Mouse (Mus musculus): ENCODE data around the gene Gm11020. TPM values are rescaled to one million over a fixed set of nuclear protein-coding genes. Genes with fewer than 3 reads are reported as not detected.
"Not testable (repeated sequence)": the region's sequence is repeated elsewhere in the genome, so short reads cannot be mapped to it uniquely, and the experiment has no call there.

Gm11020 gene
- not detected in 2 replicates for polyA plus RNA-seq (2015; fragmentation: Nextera tagmentation; extraction: Ambion mirVana)

- H3K36me3 ChIP-seq; H3K4me3 ChIP-seq (replicated peaks); H3K4me2 ChIP-seq; ATAC-seq (replicated peaks; ENCODE audit: low FRiP score); H3K9me3 ChIP-seq (replicated peaks); H3K27ac ChIP-seq; H3K27me3 ChIP-seq; H3K4me1 ChIP-seq; H3K9ac ChIP-seq: not testable (repeated sequence)
- WGBS = 86% methylated on average over 11 of the region's 11 CpGs
Observed at GRCm38 (mm10) chr8:104321267-104321666, at the start of gene Gm11020. Gene Gm11020 (plus strand): TSS chr8:104321567.

- not testable (repeated sequence) for H3K27me3 ChIP-seq; H3K36me3 ChIP-seq; H3K9me3 ChIP-seq (replicated peaks); H3K9ac ChIP-seq; H3K4me1 ChIP-seq; ATAC-seq (replicated peaks; ENCODE audit: low FRiP score); H3K27ac ChIP-seq; H3K4me2 ChIP-seq; H3K4me3 ChIP-seq (replicated peaks)
- 85% methylated on average over 12 of the region's 12 CpGs for WGBS
Observed at GRCm38 (mm10) chr8:104293081-104293480, 28.3 kb upstream of the Gm11020 start, which contains the start of gene Cmtm2a. Gene Cmtm2a (minus strand): TSS chr8:104293181.

- Histone ChIP-seq H3K4me3 (replicated peaks) (no peak overlapping the region), H3K9me3 (replicated peaks) (no peaks in the 10 kb centered on the region), H3K4me2 (no peak overlapping the region), H3K4me1 (no peaks in the 10 kb centered on the region), H3K36me3 (no peaks in the 10 kb centered on the region), H3K27me3 (no peaks in the 10 kb centered on the region), H3K9ac (no peak overlapping the region), H3K27ac (no peak overlapping the region)
- ATAC-seq (replicated peaks; ENCODE audit: low FRiP score) = no peak
- WGBS = 88% methylated on average over 1 of the region's 1 CpGs
Observed at GRCm38 (mm10) chr8:104294396-104294795, 27.0 kb upstream of the Gm11020 start.

GRCm38 (mm10) chr8:104301577-104301976 lies 19.8 kb upstream of the Gm11020 start:
- not testable (repeated sequence) for H3K4me3 ChIP-seq (replicated peaks); ATAC-seq (replicated peaks; ENCODE audit: low FRiP score); H3K4me1 ChIP-seq; H3K27ac ChIP-seq; H3K36me3 ChIP-seq; H3K9ac ChIP-seq; H3K4me2 ChIP-seq; H3K9me3 ChIP-seq (replicated peaks); H3K27me3 ChIP-seq
- 14% methylated on average over 3 of the region's 3 CpGs for WGBS

- not testable (repeated sequence) for H3K27ac ChIP-seq; H3K4me1 ChIP-seq; ATAC-seq (replicated peaks; ENCODE audit: low FRiP score); H3K27me3 ChIP-seq; H3K9ac ChIP-seq; H3K4me3 ChIP-seq (replicated peaks); H3K36me3 ChIP-seq; H3K4me2 ChIP-seq; H3K9me3 ChIP-seq (replicated peaks)
- WGBS = 89% methylated on average over 4 of the region's 4 CpGs
Observed at GRCm38 (mm10) chr8:104302536-104302935, 18.8 kb upstream of the Gm11020 start.

- Histone ChIP-seq H3K36me3 (no peaks in the 10 kb centered on the region), H3K4me1 (peaks cover 4% of the 10 kb centered on the region; the same call in 1 of the 2 replicates), H3K4me3 (replicated peaks) (no peak overlapping the region), H3K9me3 (replicated peaks) (no peaks in the 10 kb centered on the region), H3K27me3 (no peaks in the 10 kb centered on the region), H3K4me2 (no peak overlapping the region), H3K9ac (no peak overlapping the region), H3K27ac (no peak overlapping the region)
- WGBS = 90% methylated on average over 11 of the region's 11 CpGs
- no peak for ATAC-seq (replicated peaks; ENCODE audit: low FRiP score)
Observed at GRCm38 (mm10) chr8:104304962-104305361, 16.4 kb upstream of the Gm11020 start.

- not testable (repeated sequence) for H3K36me3 ChIP-seq; H3K27me3 ChIP-seq; H3K27ac ChIP-seq; H3K9ac ChIP-seq; ATAC-seq (replicated peaks; ENCODE audit: low FRiP score); H3K4me2 ChIP-seq; H3K4me1 ChIP-seq; H3K9me3 ChIP-seq (replicated peaks); H3K4me3 ChIP-seq (replicated peaks)
- WGBS = 52% methylated on average over 6 of the region's 6 CpGs
Observed at GRCm38 (mm10) chr8:104308341-104308740, 13.0 kb upstream of the Gm11020 start.

GRCm38 (mm10) chr8:104309441-104310155 lies 11.8 kb upstream of the Gm11020 start, which contains the start of the genes Gm45711 and Cmtm1:
Gene Gm45711 (minus strand): TSS chr8:104310081.
Gene Cmtm1 (minus strand): TSS chr8:104310145.
- H3K27ac ChIP-seq; H3K9me3 ChIP-seq (replicated peaks); H3K4me1 ChIP-seq; H3K9ac ChIP-seq; H3K4me2 ChIP-seq; ATAC-seq (replicated peaks; ENCODE audit: low FRiP score); H3K27me3 ChIP-seq; H3K4me3 ChIP-seq (replicated peaks); H3K36me3 ChIP-seq: not testable (repeated sequence)
- 87% methylated on average over 36 of the region's 36 CpGs for WGBS

- H3K36me3 ChIP-seq; H3K4me3 ChIP-seq (replicated peaks); H3K4me1 ChIP-seq; H3K27me3 ChIP-seq; H3K9ac ChIP-seq; ATAC-seq (replicated peaks; ENCODE audit: low FRiP score); H3K27ac ChIP-seq; H3K9me3 ChIP-seq (replicated peaks); H3K4me2 ChIP-seq: not testable (repeated sequence)
- WGBS = 88% methylated on average over 3 of the region's 3 CpGs
Observed at GRCm38 (mm10) chr8:104312023-104312422, 9.3 kb upstream of the Gm11020 start.

GRCm38 (mm10) chr8:104313311-104313710 lies 8.1 kb upstream of the Gm11020 start:
- H3K4me2 ChIP-seq = no peak overlapping the region
- 66% methylated on average over 4 of the region's 4 CpGs for WGBS
- no peaks in the 10 kb centered on the region for H3K27me3 ChIP-seq
- no peaks in the 10 kb centered on the region for H3K36me3 ChIP-seq
- no peaks in the 10 kb centered on the region for H3K4me1 ChIP-seq
- no peak for ATAC-seq (replicated peaks; ENCODE audit: low FRiP score)
- H3K4me3 ChIP-seq (replicated peaks) = no peak overlapping the region
- H3K27ac ChIP-seq = no peak overlapping the region
- H3K9me3 ChIP-seq (replicated peaks) = no peaks in the 10 kb centered on the region
- H3K9ac ChIP-seq = no peak overlapping the region

GRCm38 (mm10) chr8:104321930-104322329 lies 563 bp downstream of the Gm11020 start, which contains the start of gene Cmtm2b:
Gene Cmtm2b (plus strand): TSS chr8:104322230.
- H3K9me3 ChIP-seq (replicated peaks); H3K27me3 ChIP-seq; H3K27ac ChIP-seq; ATAC-seq (replicated peaks; ENCODE audit: low FRiP score); H3K36me3 ChIP-seq; H3K9ac ChIP-seq; H3K4me1 ChIP-seq; H3K4me3 ChIP-seq (replicated peaks); H3K4me2 ChIP-seq: not testable (repeated sequence)
- WGBS = 82% methylated on average over 12 of the region's 12 CpGs

- Histone ChIP-seq H3K4me1 (no peaks in the 10 kb centered on the region), H3K4me2 (no peak overlapping the region), H3K4me3 (replicated peaks) (no peak overlapping the region), H3K27ac (no peak overlapping the region), H3K27me3 (no peaks in the 10 kb centered on the region), H3K9ac (no peak overlapping the region), H3K36me3 (no peaks in the 10 kb centered on the region), H3K9me3 (replicated peaks) (no peaks in the 10 kb centered on the region)
- ATAC-seq (replicated peaks; ENCODE audit: low FRiP score) = no peak
- 78% methylated on average over 5 of the region's 5 CpGs for WGBS
Observed at GRCm38 (mm10) chr8:104332665-104333631, 11.6 kb downstream of the Gm11020 start.
